ENCODE assay signal across 20 mouse cellular contexts in the genomic region with DNA sequence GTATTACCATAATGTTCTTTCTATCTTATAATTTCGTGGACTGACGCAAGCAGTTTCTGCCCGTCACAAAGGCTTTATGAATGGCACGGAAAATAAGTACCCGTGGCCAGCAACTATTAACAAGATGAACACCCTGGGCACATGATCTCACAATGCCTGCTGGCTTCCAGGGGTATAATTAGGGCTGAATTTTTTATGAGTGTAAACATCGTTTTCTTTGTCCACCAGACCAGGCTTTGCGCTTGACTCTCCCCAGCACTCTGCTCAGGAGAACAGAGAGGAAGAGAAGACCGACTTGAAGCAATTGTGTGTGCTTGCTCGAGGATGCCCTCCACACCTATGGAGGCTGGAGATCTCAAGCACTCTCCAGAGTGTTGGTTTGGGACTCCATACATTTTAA. TPM values are rescaled to one million over a fixed set of nuclear protein-coding genes. Genes with fewer than 3 reads are reported as not detected.
DNase-seq lines count a peak whose midpoint lies in the region; ATAC-seq and TF ChIP-seq lines count a peak whose summit lies in the region.
"Had no signal": no experiment of that assay in that cellular context is flagged by ENCODE, and none has a peak within 500 bp of the region (broad histone marks: within the 10 kb centered on the region; RNA-seq: fewer than 3 reads in every experiment).

No protein-coding gene starts in this region.

- H3K9me3 ChIP-seq in lung, embryonic 14.5 days (ENCODE audit: low read depth, low read length), result 0 out of 2 replicates have a peak, but pooled peaks cover 5% of the 10 kb centered on the region
- peaks cover 10% of the 10 kb centered on the region; the same call in 1 of the 2 replicates for H3K9me3 ChIP-seq in neural tube, embryonic 13.5 days
- H3K9me3 ChIP-seq in forebrain, embryonic 16.5 days (ENCODE audit: control insufficient read depth, low read length), result peaks cover 5% of the 10 kb centered on the region
- H3K9me3 ChIP-seq: embryonic facial prominence, embryonic 12.5 days; heart, embryonic 10.5 days had no signal

- no peak overlapping the region for H3K4me2 ChIP-seq in lung, embryonic 14.5 days
- H3K4me2 ChIP-seq in neural tube, embryonic 13.5 days, result no peak overlapping the region
- no peak overlapping the region for H3K4me2 ChIP-seq in forebrain, embryonic 16.5 days (ENCODE audit: low read length)
- H3K4me2 ChIP-seq: embryonic facial prominence, embryonic 12.5 days; hindbrain, embryonic 13.5 days had no signal

- WGBS in lung, embryonic 14.5 days, result 75% methylated on average over 9 of the region's 9 CpGs
- WGBS in neural tube, embryonic 13.5 days, result 69% methylated on average over 9 of the region's 9 CpGs
- 28% methylated on average over 9 of the region's 9 CpGs for WGBS in forebrain, embryonic 16.5 days

- no peaks in the 10 kb centered on the region for H3K36me3 ChIP-seq in lung, embryonic 14.5 days (ENCODE audit: insufficient read depth)
- H3K36me3 ChIP-seq in neural tube, embryonic 13.5 days, result no peaks in the 10 kb centered on the region; the same call in 1 of the 2 replicates
- H3K36me3 ChIP-seq in forebrain, embryonic 16.5 days (ENCODE audit: control insufficient read depth, insufficient read depth), result no peaks in the 10 kb centered on the region
- H3K36me3 ChIP-seq: embryonic facial prominence, embryonic 12.5 days; heart, embryonic 10.5 days; hindbrain, embryonic 13.5 days had no signal

- no peak for TF ChIP-seq CTCF in lung, embryonic 14.5 days (IDR thresholded peaks at IDR 0.05; ENCODE audit: low read depth)

- no peak overlapping the region for H3K9ac ChIP-seq in lung, embryonic 14.5 days
- H3K9ac ChIP-seq in neural tube, embryonic 13.5 days, result no peak overlapping the region
- no peak overlapping the region for H3K9ac ChIP-seq in forebrain, embryonic 16.5 days (replicated peaks; ENCODE audit: low read depth, low read length)
- H3K9ac ChIP-seq: embryonic facial prominence, embryonic 12.5 days; hindbrain, embryonic 13.5 days had no signal

- DNase-seq in lung, embryonic 14.5 days, result peak; percentile 15
- DNase-seq in lung, postnatal 36 days, result no peak
- no peak for DNase-seq in neural tube, embryonic 10.5 days (ENCODE audit: extremely low spot score, low spot score)
- no peak for DNase-seq in cerebellum, adult 11 months
- no peak for DNase-seq in adrenal gland, postnatal 14 days
- DNase-seq: adrenal gland, postnatal 10 days; cerebellum, adult 8-10 months; cerebellum, postnatal 25 days; gastrocnemius, postnatal 10 days; heart, adult 18-20 months; heart, postnatal 10 days; heart, postnatal 4 days; kidney, adult 11 months had no signal

- ATAC-seq in lung, embryonic 14.5 days (ENCODE audit: insufficient read depth), result no peak
- ATAC-seq in neural tube, embryonic 13.5 days (ENCODE audit: low read depth), result no peak
- ATAC-seq in forebrain, embryonic 16.5 days, result peak; percentile 66
- ATAC-seq: hindbrain, postnatal 0 days had no signal

- H3K4me3 ChIP-seq in lung, embryonic 14.5 days (ENCODE audit: low read depth, low read length), result no peak overlapping the region
- no peak overlapping the region for H3K4me3 ChIP-seq in neural tube, embryonic 13.5 days
- H3K4me3 ChIP-seq in forebrain, embryonic 16.5 days (replicated peaks; ENCODE audit: low read length), result no peak overlapping the region
- H3K4me3 ChIP-seq: embryonic facial prominence, embryonic 12.5 days; heart, embryonic 10.5 days; hindbrain, embryonic 13.5 days had no signal

- no peaks in the 10 kb centered on the region for H3K4me1 ChIP-seq in lung, embryonic 14.5 days (ENCODE audit: insufficient read depth)
- no peaks in the 10 kb centered on the region for H3K4me1 ChIP-seq in neural tube, embryonic 13.5 days (replicated peaks)
- no peaks in the 10 kb centered on the region; the same call in 1 of the 2 replicates for H3K4me1 ChIP-seq in forebrain, embryonic 16.5 days (replicated peaks; ENCODE audit: control insufficient read depth, insufficient read depth, low read length)
- H3K4me1 ChIP-seq: embryonic facial prominence, embryonic 12.5 days; heart, embryonic 10.5 days; hindbrain, embryonic 13.5 days had no signal

- no peaks in the 10 kb centered on the region for H3K27me3 ChIP-seq in lung, embryonic 14.5 days (ENCODE audit: insufficient read depth, low read length)
- no peaks in the 10 kb centered on the region for H3K27me3 ChIP-seq in neural tube, embryonic 13.5 days
- no peaks in the 10 kb centered on the region for H3K27me3 ChIP-seq in forebrain, embryonic 16.5 days (replicated peaks; ENCODE audit: control insufficient read depth, insufficient read depth, low read length)
- H3K27me3 ChIP-seq: embryonic facial prominence, embryonic 12.5 days; hindbrain, embryonic 13.5 days had no signal

- no peak overlapping the region for H3K27ac ChIP-seq in lung, embryonic 14.5 days (ENCODE audit: low read depth)
- H3K27ac ChIP-seq in neural tube, embryonic 13.5 days (replicated peaks), result 0 out of 2 replicates have a peak overlapping the region, but pooled peaks have one; percentile 3
- no peak overlapping the region; the same call in 1 of the 2 replicates for H3K27ac ChIP-seq in forebrain, embryonic 16.5 days (ENCODE audit: low read length)
- H3K27ac ChIP-seq: embryonic facial prominence, embryonic 12.5 days; heart, embryonic 10.5 days; hindbrain, embryonic 13.5 days; hindbrain, postnatal 0 days had no signal

RNA-seq across cellular contexts. Expression of a gene that starts 37.1 kb away (rescaled TPM):
- polyA plus RNA-seq in lung, embryonic 14.5 days (2014; fragmentation: Nextera tagmentation; extraction: Ambion mirVana), result not detected in 2 replicates
- polyA plus RNA-seq in neural tube, embryonic 13.5 days (2015; fragmentation: Nextera tagmentation; extraction: Ambion mirVana), result 7.9 and 11.2 TPM in 2 replicates
- polyA plus RNA-seq in forebrain, embryonic 16.5 days (2015; fragmentation: Nextera tagmentation; extraction: Ambion mirVana), result 26.4 and 60.5 TPM in 2 replicates
- total RNA-seq in adrenal gland, postnatal 14 days (2021), result 1.0 TPM in 1 of 2 replicates, not detected in the other
- total RNA-seq: ES-E14; heart, adult 18-20 months had no signal
